Mouse (Mus musculus) limb, embryonic 10.5 days (tissue): Measurements from ENCODE around the gene Parn. TPM values are rescaled to one million over a fixed set of nuclear protein-coding genes. Genes with fewer than 3 reads are reported as not detected.

Source experiments
- DNase-seq: peaks from one replicate; pipeline ENCODE4 v3.0.0-alpha.2; 2017; ENCODE audit warnings: low spot score
- H3K27ac ChIP-seq: fragments of 300-500 bp; sonication (generic); 2 replicates; pipeline ENCODE4 v1.5.1; 2016; ENCODE audit warnings: mild to moderate bottlenecking
- H3K27me3 ChIP-seq: fragments of 300-500 bp; sonication (generic); 2 replicates; pipeline ENCODE4 v1.6.1; 2016; ENCODE audit warnings: low read depth, mild to moderate bottlenecking; ENCODE audit not compliant: poor library complexity, severe bottlenecking
- H3K36me3 ChIP-seq: fragments of 300-500 bp; sonication (generic); 2 replicates; pipeline ENCODE4 v1.6.1; 2016; ENCODE audit warnings: mild to moderate bottlenecking, moderate library complexity
- H3K4me1 ChIP-seq: fragments of 300-500 bp; sonication (generic); 2 replicates; pipeline ENCODE4 v1.6.1; 2016
- H3K4me3 ChIP-seq: fragments of 300-500 bp; sonication (generic); 2 replicates; pipeline ENCODE4 v1.5.1; 2016; ENCODE audit warnings: mild to moderate bottlenecking, moderate library complexity
- H3K9me3 ChIP-seq: fragments of 300-500 bp; sonication (generic); replicated peaks from 2 replicates; pipeline ENCODE4 v1.6.1; 2016; ENCODE audit warnings: mild to moderate bottlenecking
- WGBS: fragments of 180-500 bp; shearing (Covaris S2); methylation state at CpG from one replicate; pipeline ENCODE4 v1.1.7; 2016; 5-methylcytosine and 5-hydroxymethylcytosine counted together
- polyA plus RNA-seq: library from polyadenylated mRNA; unstranded; fragments of >200 nt; fragmentation: Nextera tagmentation; extraction: Ambion mirVana; gene quantifications from 2 replicates; pipeline ENCODE4 v1.2.1, GENCODE M21; 2016

Parn gene
- polyA plus RNA-seq, 1 experiment from 2014 or later: 46.6 TPM

DNA sequence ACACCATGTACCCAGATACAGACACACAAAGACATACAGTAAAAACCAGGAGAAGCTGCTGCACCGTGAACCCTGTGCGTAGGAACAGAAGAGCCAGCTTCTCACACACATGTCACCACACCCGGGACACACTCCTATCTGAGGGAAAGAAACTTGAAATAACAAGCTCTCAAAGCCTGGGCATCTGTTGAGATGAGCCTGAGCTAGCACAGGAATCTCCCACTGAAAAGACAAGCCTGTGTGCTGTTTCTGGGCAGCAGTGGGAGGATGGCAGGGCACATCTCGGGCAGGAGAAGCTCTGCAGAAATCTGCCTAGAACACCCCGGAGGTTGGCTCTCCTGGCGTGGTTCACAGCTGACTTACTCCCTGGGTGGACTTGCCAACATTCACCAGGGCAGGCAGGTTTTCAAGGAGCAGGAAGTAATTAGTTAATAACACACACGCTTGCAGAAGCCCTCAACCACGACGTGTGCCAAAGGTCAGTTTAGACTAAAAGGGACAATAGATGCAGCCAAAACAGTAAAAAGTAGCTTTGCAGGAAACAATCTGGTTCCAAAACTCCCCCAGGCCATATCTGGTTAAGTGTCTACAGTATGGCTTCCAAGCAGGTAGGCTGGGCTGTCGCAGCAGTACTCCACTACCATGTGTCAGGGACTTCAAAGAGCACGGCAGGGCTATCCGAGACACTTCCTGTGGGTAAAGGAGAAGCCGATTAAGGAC is 129.6 kb downstream of the Parn start:
- Histone ChIP-seq H3K4me3 (no peak overlapping the region), H3K36me3 (peaks cover 6% of the 10 kb centered on the region; the same call in 1 of the 2 replicates), H3K27me3 (no peaks in the 10 kb centered on the region), H3K27ac (no peak overlapping the region; the same call in 1 of the 2 replicates), H3K9me3 (no peaks in the 10 kb centered on the region), H3K4me1 (peaks cover 16% of the 10 kb centered on the region)
- no peak for DNase-seq
- 66% methylated on average over 13 of the region's 13 CpGs for WGBS

DNA sequence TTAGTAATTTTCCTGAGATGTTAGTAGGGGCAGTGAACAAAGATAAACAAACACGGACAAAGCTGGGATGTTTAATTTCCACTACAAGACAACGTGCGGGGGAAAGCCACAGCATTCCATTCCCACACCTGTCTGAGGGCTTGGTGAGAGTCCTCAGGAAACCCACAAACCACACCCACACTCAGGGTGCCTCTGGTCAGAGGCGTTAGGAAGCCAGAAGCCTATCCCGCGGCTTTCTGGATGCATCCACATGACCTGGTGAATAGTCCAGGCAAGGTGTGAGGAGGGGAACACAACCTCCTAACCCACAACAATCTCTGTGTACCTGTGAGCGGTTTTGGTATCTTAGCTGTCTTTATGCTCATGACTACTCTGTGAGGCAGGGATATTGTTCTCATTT is 131.6 kb downstream of the Parn start:
- H3K4me1 ChIP-seq: peaks cover 16% of the 10 kb centered on the region
- 90% methylated on average over 7 of the region's 7 CpGs for WGBS
- H3K36me3 ChIP-seq: peaks cover 6% of the 10 kb centered on the region; the same call in 1 of the 2 replicates
- H3K9me3 ChIP-seq: no peaks in the 10 kb centered on the region
- H3K27me3 ChIP-seq: no peaks in the 10 kb centered on the region
- H3K27ac ChIP-seq: no peak overlapping the region
- no peak overlapping the region for H3K4me3 ChIP-seq
- DNase-seq: no peak

DNA sequence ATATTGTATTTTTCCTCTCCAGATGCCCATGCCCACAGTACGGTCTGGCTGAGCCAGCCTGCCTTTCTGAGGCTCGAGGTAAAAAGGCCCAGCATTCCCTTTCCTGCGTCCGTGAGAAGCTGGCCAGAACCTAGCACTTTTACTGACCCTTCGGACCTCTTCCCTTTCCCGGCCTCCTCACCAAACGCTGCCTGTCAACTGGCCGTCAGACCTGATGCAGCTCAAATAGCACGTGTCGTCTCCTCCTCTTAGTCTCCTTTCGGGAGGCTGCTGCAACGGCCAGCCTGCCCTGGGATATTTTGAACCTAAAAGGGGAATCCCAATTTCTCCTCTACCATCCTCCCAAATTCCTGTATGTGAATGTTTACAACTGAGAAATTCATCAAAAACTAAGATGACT is 132.1 kb downstream of the Parn start:
- Histone ChIP-seq H3K4me1 (peaks cover 16% of the 10 kb centered on the region), H3K36me3 (peaks cover 3% of the 10 kb centered on the region; the same call in 1 of the 2 replicates), H3K9me3 (no peaks in the 10 kb centered on the region), H3K27me3 (no peaks in the 10 kb centered on the region), H3K4me3 (no peak overlapping the region), H3K27ac (no peak overlapping the region)
- no peak for DNase-seq
- 76% methylated on average over 12 of the region's 12 CpGs for WGBS

DNA sequence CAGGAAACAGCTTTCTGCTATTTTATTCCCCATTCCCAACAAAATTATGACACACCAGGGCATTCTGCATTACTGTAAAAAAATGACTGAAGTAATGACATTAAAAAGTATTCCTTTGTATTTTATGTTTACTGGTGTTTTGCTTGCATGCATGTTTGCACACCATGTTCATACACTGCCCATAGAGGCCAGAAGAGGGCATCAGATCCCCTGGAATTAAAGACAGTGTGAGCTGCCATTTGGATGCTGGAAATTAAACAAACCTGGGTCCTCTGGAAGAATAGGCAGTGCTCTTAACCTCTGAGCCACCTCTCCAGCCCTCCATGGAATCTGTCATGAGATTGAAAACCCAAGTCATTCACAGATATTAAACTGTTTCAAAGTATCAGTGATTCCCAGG is 135.1 kb downstream of the Parn start:
- H3K4me3 ChIP-seq: no peak overlapping the region
- H3K27me3 ChIP-seq: no peaks in the 10 kb centered on the region
- no peaks in the 10 kb centered on the region for H3K9me3 ChIP-seq
- H3K36me3 ChIP-seq: no peaks in the 10 kb centered on the region
- no peak overlapping the region for H3K27ac ChIP-seq
- DNase-seq: no peak
- no peaks in the 10 kb centered on the region for H3K4me1 ChIP-seq

DNA sequence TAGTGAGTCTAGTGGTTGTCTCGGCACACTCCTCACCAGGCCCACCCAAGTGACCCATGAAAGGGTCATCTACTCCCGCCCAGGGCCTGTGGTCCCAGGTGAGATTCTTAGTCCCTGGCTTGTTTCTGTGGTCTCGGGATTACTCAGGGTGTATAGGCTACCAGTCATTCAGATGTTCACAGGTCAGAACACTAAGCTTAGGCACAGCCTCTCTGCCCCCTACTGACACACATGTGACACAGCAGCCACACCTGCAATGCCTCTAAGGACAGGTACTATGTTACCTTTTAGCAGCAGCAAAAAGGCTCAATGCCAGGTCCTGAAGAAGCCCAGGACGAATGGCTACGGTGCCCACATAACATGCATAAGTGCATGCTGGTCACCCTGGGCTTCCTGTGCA is 136.7 kb downstream of the Parn start:
- no peaks in the 10 kb centered on the region for H3K9me3 ChIP-seq
- H3K4me1 ChIP-seq: no peaks in the 10 kb centered on the region
- no peaks in the 10 kb centered on the region for H3K36me3 ChIP-seq
- H3K27me3 ChIP-seq: no peaks in the 10 kb centered on the region
- H3K27ac ChIP-seq: no peak overlapping the region
- no peak overlapping the region for H3K4me3 ChIP-seq
- DNase-seq: no peak
- 91% methylated on average over 5 of the region's 5 CpGs for WGBS

DNA sequence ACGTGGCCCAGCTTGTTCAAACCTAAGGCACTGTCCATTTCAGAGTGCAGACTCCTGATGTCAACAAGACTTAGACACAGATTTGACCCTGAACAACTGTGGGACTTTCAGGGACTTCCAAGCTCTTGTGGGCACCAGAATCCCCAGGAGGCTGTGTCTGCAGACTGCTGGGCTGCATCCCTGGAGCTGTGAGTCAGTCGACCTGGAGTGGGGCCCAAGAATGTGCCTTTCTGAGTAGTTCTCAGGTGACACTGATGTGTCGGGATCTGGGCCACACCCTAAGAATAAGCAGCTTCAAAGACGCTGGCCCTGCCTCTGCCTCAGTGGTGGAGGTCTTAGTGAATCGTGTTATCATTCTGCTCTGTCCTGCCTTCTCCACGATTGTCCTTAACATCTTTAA is 146.6 kb downstream of the Parn start:
- H3K4me1 ChIP-seq: no peaks in the 10 kb centered on the region
- no peak overlapping the region for H3K27ac ChIP-seq
- H3K4me3 ChIP-seq: no peak overlapping the region
- WGBS: 78% methylated on average over 6 of the region's 6 CpGs
- DNase-seq: no peak
- H3K9me3 ChIP-seq: no peaks in the 10 kb centered on the region
- H3K27me3 ChIP-seq: no peaks in the 10 kb centered on the region
- no peaks in the 10 kb centered on the region for H3K36me3 ChIP-seq

DNA sequence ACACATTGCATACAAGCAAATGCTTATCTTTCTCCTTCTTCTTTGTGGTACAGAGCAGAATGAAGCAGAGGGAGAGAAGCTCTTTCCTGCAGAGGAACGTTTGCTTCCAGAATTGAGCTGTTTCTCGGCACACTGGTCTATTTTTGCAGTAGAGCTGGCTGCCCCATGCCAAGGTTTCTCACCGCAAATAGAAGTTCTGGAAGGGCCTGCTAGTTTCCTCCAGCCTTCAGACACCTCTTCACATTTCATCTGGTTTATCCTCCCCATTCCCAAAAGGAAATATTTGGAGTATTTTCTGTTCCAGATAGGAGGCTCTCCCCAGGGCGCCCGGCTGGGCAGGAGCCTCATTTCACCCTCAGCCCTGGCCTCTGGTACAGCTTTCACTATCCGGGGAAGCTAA is 147.7 kb downstream of the Parn start:
- no peaks in the 10 kb centered on the region for H3K4me1 ChIP-seq
- no peak for DNase-seq
- H3K27ac ChIP-seq: no peak overlapping the region
- no peak overlapping the region for H3K4me3 ChIP-seq
- H3K9me3 ChIP-seq: no peaks in the 10 kb centered on the region
- H3K27me3 ChIP-seq: no peaks in the 10 kb centered on the region
- WGBS: 86% methylated on average over 6 of the region's 6 CpGs
- H3K36me3 ChIP-seq: no peaks in the 10 kb centered on the region

DNA sequence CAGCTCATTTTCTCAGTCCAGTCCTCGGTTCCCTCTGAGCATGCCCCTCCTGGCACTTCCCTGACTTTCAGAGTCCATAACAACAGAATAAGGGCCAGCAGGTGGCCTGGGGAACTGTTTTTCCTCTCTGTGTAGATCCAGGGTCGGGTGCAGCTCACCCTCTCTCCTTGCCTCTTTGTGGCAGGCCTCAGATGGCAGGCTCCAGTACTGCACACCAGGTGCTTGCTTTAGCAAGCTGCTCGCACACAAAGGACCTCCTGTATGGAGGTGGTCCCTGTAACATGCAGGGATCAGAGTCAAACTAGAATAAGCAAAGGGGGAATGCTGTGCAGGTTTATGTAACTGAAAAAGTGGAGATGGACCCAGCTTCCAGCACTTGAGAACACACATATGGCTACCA is 151.8 kb downstream of the Parn start:
- Histone ChIP-seq H3K9me3 (no peaks in the 10 kb centered on the region), H3K4me3 (no peak overlapping the region), H3K4me1 (peaks cover 1% of the 10 kb centered on the region; the same call in 1 of the 2 replicates), H3K27ac (no peak overlapping the region), H3K36me3 (no peaks in the 10 kb centered on the region), H3K27me3 (no peaks in the 10 kb centered on the region)
- DNase-seq: no peak
- WGBS: 67% methylated on average over 3 of the region's 3 CpGs

DNA sequence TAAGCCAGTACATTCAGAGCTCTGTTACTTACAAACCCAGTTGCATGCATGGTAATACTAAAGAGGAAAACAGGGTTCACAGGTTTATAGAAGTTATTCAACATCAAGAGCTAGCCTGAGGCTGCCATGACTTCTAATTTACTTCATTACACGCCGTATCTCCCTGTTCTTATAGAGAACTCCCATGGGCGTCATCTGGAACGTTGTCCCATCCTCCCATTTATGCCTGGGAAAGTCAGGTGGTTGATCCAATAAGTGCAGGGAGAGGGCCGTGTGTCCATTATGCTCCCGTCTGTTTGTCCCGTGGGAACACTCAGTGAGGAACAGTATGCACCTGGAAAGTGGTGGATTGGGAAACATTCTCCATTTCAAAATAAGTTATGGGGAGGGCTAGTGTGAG is 152.4 kb downstream of the Parn start:
- Histone ChIP-seq H3K4me3 (no peak overlapping the region), H3K27ac (no peak overlapping the region), H3K4me1 (peaks cover 2% of the 10 kb centered on the region; the same call in 1 of the 2 replicates), H3K27me3 (no peaks in the 10 kb centered on the region), H3K9me3 (no peaks in the 10 kb centered on the region), H3K36me3 (no peaks in the 10 kb centered on the region)
- DNase-seq: no peak
- 94% methylated on average over 7 of the region's 7 CpGs for whole genome bisulfite sequencing

DNA sequence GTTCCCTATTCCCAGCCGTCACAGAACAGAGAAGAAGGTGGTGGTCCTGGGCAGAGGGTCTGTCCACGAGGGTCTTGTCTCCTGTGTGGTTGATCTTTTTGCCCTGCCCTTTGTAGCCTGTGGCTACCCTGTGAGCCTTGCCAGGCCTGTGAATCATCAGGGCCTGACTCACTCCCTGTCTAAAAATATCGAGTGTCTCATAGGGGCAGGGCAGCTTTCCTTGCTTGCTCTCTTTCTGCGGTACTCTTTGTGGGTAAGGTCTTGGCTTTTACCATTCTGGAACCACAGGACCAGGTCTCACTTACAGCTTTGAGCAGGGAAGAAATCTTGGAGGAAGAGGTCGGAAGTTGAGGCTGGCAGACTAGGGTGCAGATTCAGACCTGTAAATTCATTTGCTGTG is 162.9 kb downstream of the Parn start:
- WGBS: 79% methylated on average over 5 of the region's 5 CpGs
- Histone ChIP-seq H3K4me3 (no peak overlapping the region), H3K27ac (no peak overlapping the region), H3K9me3 (no peaks in the 10 kb centered on the region), H3K4me1 (peaks cover 4% of the 10 kb centered on the region; the same call in 1 of the 2 replicates), H3K36me3 (no peaks in the 10 kb centered on the region), H3K27me3 (no peaks in the 10 kb centered on the region)
- DNase-seq: no peak

DNA sequence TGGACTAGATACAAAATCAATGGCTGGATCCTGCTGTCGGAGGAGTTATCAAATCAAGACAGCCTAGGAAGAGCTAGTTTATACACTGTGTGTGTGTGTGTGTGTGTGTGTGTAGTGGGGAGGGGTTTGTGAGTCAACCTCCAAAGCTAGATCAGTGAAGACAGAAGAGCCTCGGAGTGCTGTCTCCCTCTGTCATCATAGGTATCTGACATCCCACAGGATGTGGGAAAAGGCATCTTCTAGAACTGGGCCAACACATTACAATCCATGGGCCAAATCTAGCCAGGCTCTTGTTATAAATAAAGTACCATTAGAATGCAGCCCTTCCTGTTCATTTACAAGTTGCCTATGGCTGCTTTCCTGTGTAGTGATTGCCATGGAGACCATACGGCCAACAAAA is 163.5 kb downstream of the Parn start:
- 92% methylated on average over 3 of the region's 3 CpGs for WGBS
- no peak for DNase-seq
- H3K36me3 ChIP-seq: no peaks in the 10 kb centered on the region
- H3K27me3 ChIP-seq: no peaks in the 10 kb centered on the region
- H3K27ac ChIP-seq: no peak overlapping the region
- no peaks in the 10 kb centered on the region for H3K4me1 ChIP-seq
- H3K9me3 ChIP-seq: no peaks in the 10 kb centered on the region
- no peak overlapping the region for H3K4me3 ChIP-seq

DNA sequence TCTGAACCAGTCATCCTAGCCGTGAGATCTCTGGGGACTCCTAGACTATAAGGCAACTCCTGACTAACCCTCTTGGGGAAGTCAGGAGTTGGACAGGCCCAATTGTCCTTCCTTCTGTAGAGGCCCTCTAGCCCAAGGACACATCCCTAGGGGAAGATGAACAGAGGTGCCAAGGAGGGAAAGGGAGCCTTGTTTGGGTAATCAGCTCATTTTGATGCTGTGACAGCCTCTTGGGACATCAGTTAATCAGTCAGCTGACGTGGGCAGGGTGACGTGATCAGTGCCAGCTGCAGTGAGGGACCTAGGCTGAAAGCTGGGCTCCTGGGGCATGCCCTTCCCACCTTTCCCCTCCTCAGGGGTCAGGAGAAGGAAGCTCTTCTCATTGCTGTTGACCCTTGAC is 169.0 kb downstream of the Parn start:
- no peaks in the 10 kb centered on the region for H3K36me3 ChIP-seq
- 81% methylated on average over 3 of the region's 3 CpGs for WGBS
- no peaks in the 10 kb centered on the region for H3K4me1 ChIP-seq
- H3K4me3 ChIP-seq: no peak overlapping the region
- no peaks in the 10 kb centered on the region for H3K9me3 ChIP-seq
- no peak overlapping the region for H3K27ac ChIP-seq
- no peak for DNase-seq
- H3K27me3 ChIP-seq: no peaks in the 10 kb centered on the region

DNA sequence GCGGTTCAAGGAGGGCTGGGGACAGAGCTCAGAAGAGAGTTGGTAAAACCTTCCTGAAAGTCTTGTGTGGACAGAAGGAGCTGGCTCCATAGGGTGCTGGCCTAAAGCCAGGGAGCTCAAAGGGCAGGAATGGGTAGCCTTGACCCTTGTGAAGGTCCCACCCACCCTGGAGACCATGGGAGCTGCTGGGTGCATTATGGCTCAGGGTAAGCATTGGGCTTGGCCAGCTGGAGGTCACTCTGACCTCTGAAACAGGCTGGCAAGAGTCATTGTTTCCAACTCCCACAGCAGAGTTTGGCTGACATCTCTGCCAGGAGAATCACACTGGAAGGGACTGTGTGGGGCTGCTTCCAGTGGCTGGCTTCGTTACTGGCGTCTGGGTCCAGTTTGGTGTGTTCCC is 174.0 kb downstream of the Parn start:
- WGBS: 89% methylated on average over 3 of the region's 3 CpGs
- DNase-seq: no peak
- Histone ChIP-seq H3K9me3 (no peaks in the 10 kb centered on the region), H3K27me3 (no peaks in the 10 kb centered on the region), H3K4me1 (0 out of 2 replicates have a peak, but pooled peaks cover 3% of the 10 kb centered on the region), H3K36me3 (no peaks in the 10 kb centered on the region), H3K4me3 (no peak overlapping the region), H3K27ac (no peak overlapping the region)

DNA sequence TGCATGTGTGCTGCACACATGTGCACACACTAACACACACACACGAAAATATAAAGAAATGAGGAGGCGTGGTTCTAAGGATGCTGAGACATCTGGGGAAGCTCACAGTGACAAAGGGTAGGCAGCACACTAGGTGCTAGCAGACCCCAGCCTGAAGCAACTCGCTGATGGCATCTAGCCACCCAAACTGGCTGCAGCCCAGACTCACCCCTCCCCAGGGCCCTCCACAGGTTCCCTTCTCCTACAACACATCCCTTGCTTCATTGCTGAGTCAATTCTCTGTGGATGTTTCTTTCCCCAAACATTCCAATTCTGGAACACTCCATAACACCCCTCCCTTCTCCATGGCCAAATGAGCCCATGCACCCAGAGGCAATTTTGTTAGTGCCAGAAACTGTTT is 175.0 kb downstream of the Parn start:
- no peaks in the 10 kb centered on the region for H3K27me3 ChIP-seq
- no peaks in the 10 kb centered on the region for H3K9me3 ChIP-seq
- no peaks in the 10 kb centered on the region for H3K36me3 ChIP-seq
- no peak overlapping the region for H3K27ac ChIP-seq
- 76% methylated on average over 3 of the region's 3 CpGs for WGBS
- no peak overlapping the region for H3K4me3 ChIP-seq
- H3K4me1 ChIP-seq: 0 out of 2 replicates have a peak, but pooled peaks cover 3% of the 10 kb centered on the region
- no peak for DNase-seq
